In the genomic region with DNA sequence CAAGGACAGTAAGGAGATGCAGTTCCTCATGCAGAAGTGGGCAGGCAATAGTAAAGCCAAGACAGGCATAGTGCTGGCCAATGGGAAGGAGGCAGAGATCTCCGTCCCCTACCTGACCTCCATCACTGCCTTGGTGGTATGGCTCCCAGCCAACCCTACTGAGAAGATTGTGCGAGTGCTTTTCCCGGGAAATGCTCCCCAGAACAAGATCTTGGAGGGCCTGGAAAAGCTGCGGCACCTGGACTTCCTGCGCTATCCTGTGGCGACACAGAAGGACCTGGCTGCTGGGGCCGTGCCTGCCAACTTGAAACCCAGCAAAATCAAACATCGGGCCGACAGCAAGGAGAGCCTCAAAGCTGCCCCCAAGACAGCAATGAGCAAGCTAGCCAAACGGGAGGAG, we compare ENCODE assay signal across 13 mouse cellular contexts. TPM values are rescaled to one million over a fixed set of nuclear protein-coding genes. Genes with fewer than 3 reads are reported as not detected.
"Had no signal": no experiment of that assay in that cellular context is flagged by ENCODE, and none has a peak within 500 bp of the region (broad histone marks: within the 10 kb centered on the region; RNA-seq: fewer than 3 reads in every experiment).

No protein-coding gene starts in this region.

- H3K4me3 ChIP-seq: limb, embryonic 13.5 days; midbrain, embryonic 13.5 days; stomach, embryonic 15.5 days had no signal

- H3K9ac ChIP-seq: limb, embryonic 13.5 days; liver, embryonic 14.5 days; midbrain, embryonic 13.5 days; stomach, embryonic 15.5 days had no signal

- H3K4me2 ChIP-seq: limb, embryonic 13.5 days; midbrain, embryonic 13.5 days; stomach, embryonic 15.5 days had no signal

- H3K27ac ChIP-seq: limb, embryonic 13.5 days; liver, embryonic 14.5 days; midbrain, embryonic 13.5 days; stomach, embryonic 15.5 days had no signal

- ATAC-seq: lung, postnatal 0 days; midbrain, embryonic 13.5 days had no signal

- H3K9me3 ChIP-seq: limb, embryonic 13.5 days; midbrain, embryonic 13.5 days; stomach, embryonic 15.5 days had no signal

- DNase-seq: kidney, postnatal 10 days; layer of hippocampus, postnatal 36 days; left cerebral cortex, postnatal 4 days; lung, adult 2 months; lung, postnatal 36 days; right cerebral cortex, postnatal 14 days; thymus, postnatal 36 days had no signal

- H3K27me3 ChIP-seq: midbrain, embryonic 13.5 days had no signal

RNA-seq across cellular contexts. Expression of a gene that starts 57.5 kb away (rescaled TPM):
- total RNA-seq: megakaryocyte progenitor cell, adult 5-6 weeks had no signal
